Mouse (Mus musculus) kidney, adult 8-10 months (tissue): ENCODE data around the gene Mab21l3.

Source experiments
- DNase-seq, 2 experiments: peaks; one replicate each; pipeline ENCODE4 v3.0.0; 2022

The Mab21l3 gene

GRCm38 (mm10) chr3:101848816-101849215 is at the start of gene Mab21l3:
TSS of gene Mab21l3 (minus strand) at chr3:101848959.
- no peak for DNase-seq

- no peak for DNase-seq
Observed at GRCm38 (mm10) chr3:101897377-101897974, 48.7 kb upstream of the Mab21l3 start.

- peak; percentile 55 to 70 for DNase-seq
Observed at GRCm38 (mm10) chr3:101896893-101897292, 48.1 kb upstream of the Mab21l3 start.

GRCm38 (mm10) chr3:101895376-101895910 is 46.7 kb upstream of the Mab21l3 start:
- no peak for DNase-seq

- DNase-seq = no peak
Observed at GRCm38 (mm10) chr3:101885591-101885990, 36.8 kb upstream of the Mab21l3 start.

GRCm38 (mm10) chr3:101885041-101885440 is 36.3 kb upstream of the Mab21l3 start:
- DNase-seq = no peak

GRCm38 (mm10) chr3:101883902-101884301 is 35.1 kb upstream of the Mab21l3 start:
- no peak for DNase-seq

- DNase-seq = no peak
Observed at GRCm38 (mm10) chr3:101881721-101882120, 33.0 kb upstream of the Mab21l3 start.

- DNase-seq = no peak
Observed at GRCm38 (mm10) chr3:101880818-101881217, 32.1 kb upstream of the Mab21l3 start.

GRCm38 (mm10) chr3:101878136-101878535 is 29.4 kb upstream of the Mab21l3 start:
- DNase-seq = no peak

GRCm38 (mm10) chr3:101876459-101877285 is 27.9 kb upstream of the Mab21l3 start:
- peak; percentile 9 to 26 for DNase-seq

- DNase-seq = no peak
Observed at GRCm38 (mm10) chr3:101875258-101875920, 26.6 kb upstream of the Mab21l3 start.

GRCm38 (mm10) chr3:101873061-101873675 is 24.4 kb upstream of the Mab21l3 start:
- no peak for DNase-seq

GRCm38 (mm10) chr3:101871951-101872350 is 23.2 kb upstream of the Mab21l3 start:
- no peak for DNase-seq

- no peak for DNase-seq
Observed at GRCm38 (mm10) chr3:101867001-101867421, 18.3 kb upstream of the Mab21l3 start.

- no peak for DNase-seq
Observed at GRCm38 (mm10) chr3:101861856-101862255, 13.1 kb upstream of the Mab21l3 start.

- DNase-seq = no peak
Observed at GRCm38 (mm10) chr3:101860151-101860550, 11.4 kb upstream of the Mab21l3 start.

- DNase-seq = no peak
Observed at GRCm38 (mm10) chr3:101859740-101860139, 11.0 kb upstream of the Mab21l3 start.

- no peak for DNase-seq
Observed at GRCm38 (mm10) chr3:101854075-101854474, 5.3 kb upstream of the Mab21l3 start.

GRCm38 (mm10) chr3:101851363-101851762 is 2.6 kb upstream of the Mab21l3 start:
- no peak for DNase-seq

GRCm38 (mm10) chr3:101846096-101846495 is 2.7 kb downstream of the Mab21l3 start:
- DNase-seq = no peak

- DNase-seq = no peak
Observed at GRCm38 (mm10) chr3:101842372-101843094, 6.2 kb downstream of the Mab21l3 start.
